ENCODE assay signal across 1 mouse cellular context in the genomic region with DNA sequence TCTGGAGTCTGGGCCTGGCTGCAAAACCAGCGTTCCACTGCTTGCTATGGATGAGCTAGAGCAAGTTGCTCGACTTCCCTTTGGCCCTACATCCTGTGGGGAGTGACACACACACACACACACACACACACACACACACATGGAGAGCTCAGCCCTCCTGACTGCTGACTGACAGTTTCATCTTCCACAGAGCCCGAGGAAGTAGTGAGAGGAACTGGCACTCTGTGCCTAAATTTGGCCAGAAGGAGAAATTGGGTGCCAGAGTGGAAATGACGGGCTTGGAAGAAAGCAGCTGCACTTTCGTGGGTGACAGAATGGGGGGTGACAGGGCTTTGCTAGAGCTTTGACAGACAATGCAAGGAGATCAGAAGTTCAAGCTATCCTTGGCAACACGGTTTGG.
TF ChIP-seq lines count a peak whose summit lies in the region.

No protein-coding gene starts in this region.

TF ChIP-seq in CH12.LX, 34 proteins besides CTCF, POLR2A, EP300 and RAD21:
- TF ChIP-seq JUN (IDR thresholded peaks at IDR 0.05; ENCODE audit: insufficient read depth, low read depth, low read length): no peak
